In genomic region chr2:71630143-71630463, GRCm38 (mm10) we compare ENCODE assay signal across 9 mouse cellular contexts.
DNase-seq lines count a peak whose midpoint lies in the region; ATAC-seq lines count a peak whose summit lies in the region.
"Had no signal": no experiment of that assay in that cellular context is flagged by ENCODE, and none has a peak within 500 bp of the region (broad histone marks: within the 10 kb centered on the region; RNA-seq: fewer than 3 reads in every experiment).

No protein-coding gene starts in this region.

- no peak for DNase-seq in kidney, postnatal 10 days
- no peak for DNase-seq in midbrain, embryonic 14.5 days
- DNase-seq in spleen, postnatal 14 days (ENCODE audit: low spot score in 2 of 2), result no peak
- DNase-seq in cerebellum, postnatal 14 days, result no peak
- no peak for DNase-seq in layer of hippocampus, postnatal 14 days (ENCODE audit: low spot score in 2 of 2)

- H3K9ac ChIP-seq in kidney, embryonic 15.5 days, result no peak overlapping the region
- H3K9ac ChIP-seq in embryonic facial prominence, embryonic 12.5 days, result no peak overlapping the region; the same call in 1 of the 2 replicates
- H3K9ac ChIP-seq in hindbrain, embryonic 16.5 days (ENCODE audit: low read depth, low read length), result peak overlapping the region; percentile 67
- H3K9ac ChIP-seq in midbrain, embryonic 14.5 days (replicated peaks; ENCODE audit: low read length), result peak overlapping the region; percentile 52

- peak overlapping the region; percentile 46 for H3K4me3 ChIP-seq in kidney, embryonic 15.5 days (replicated peaks)
- H3K4me3 ChIP-seq in embryonic facial prominence, embryonic 12.5 days, result peak overlapping the region; percentile 35
- H3K4me3 ChIP-seq in hindbrain, embryonic 16.5 days (ENCODE audit: low read length), result peak overlapping the region; percentile 43
- peak overlapping the region; percentile 40 for H3K4me3 ChIP-seq in midbrain, embryonic 14.5 days (replicated peaks; ENCODE audit: low read depth, low read length)

- H3K27me3 ChIP-seq in kidney, embryonic 15.5 days, result 0 out of 2 replicates have a peak, but pooled peaks cover 8% of the 10 kb centered on the region
- H3K27me3 ChIP-seq in embryonic facial prominence, embryonic 12.5 days, result peaks cover 10% of the 10 kb centered on the region; the same call in 1 of the 2 replicates
- no peaks in the 10 kb centered on the region for H3K27me3 ChIP-seq in hindbrain, embryonic 16.5 days (replicated peaks; ENCODE audit: control insufficient read depth, insufficient read depth, low read length)
- no peaks in the 10 kb centered on the region for H3K27me3 ChIP-seq in midbrain, embryonic 14.5 days (ENCODE audit: control insufficient read depth, insufficient read depth, low read length)

- 13% methylated on average over 3 of the region's 3 CpGs for WGBS in kidney, embryonic 15.5 days
- 2% methylated on average over 3 of the region's 3 CpGs for WGBS in embryonic facial prominence, embryonic 12.5 days
- 6% methylated on average over 3 of the region's 3 CpGs for WGBS in hindbrain, embryonic 16.5 days
- WGBS in midbrain, embryonic 14.5 days, result 0% methylated on average over 3 of the region's 3 CpGs

- ATAC-seq in kidney, embryonic 15.5 days (replicated peaks; ENCODE audit: low FRiP score), result no peak
- no peak for ATAC-seq in embryonic facial prominence, embryonic 12.5 days (ENCODE audit: insufficient number of reproducible peaks, insufficient read depth, low FRiP score, low TSS enrichment)
- ATAC-seq in hindbrain, embryonic 16.5 days, result peak; percentile 15
- no peak for ATAC-seq in midbrain, embryonic 14.5 days (ENCODE audit: low FRiP score, low TSS enrichment)

- no peak overlapping the region for H3K27ac ChIP-seq in kidney, embryonic 15.5 days
- H3K27ac ChIP-seq in embryonic facial prominence, embryonic 12.5 days, result no peak overlapping the region
- H3K27ac ChIP-seq in hindbrain, embryonic 16.5 days (ENCODE audit: low read depth, low read length), result peak overlapping the region; percentile 75
- peak overlapping the region; percentile 67; the same call in 1 of the 2 replicates for H3K27ac ChIP-seq in midbrain, embryonic 14.5 days (replicated peaks; ENCODE audit: low read depth, low read length)

- H3K36me3 ChIP-seq in kidney, embryonic 15.5 days, result no peaks in the 10 kb centered on the region
- H3K36me3 ChIP-seq in embryonic facial prominence, embryonic 12.5 days, result no peaks in the 10 kb centered on the region
- H3K36me3 ChIP-seq in hindbrain, embryonic 16.5 days (ENCODE audit: control insufficient read depth, insufficient read depth, low read length), result no peaks in the 10 kb centered on the region
- H3K36me3 ChIP-seq in midbrain, embryonic 14.5 days (ENCODE audit: control insufficient read depth, insufficient read depth, low read length), result no peaks in the 10 kb centered on the region
- H3K36me3 ChIP-seq: G1E had no signal

- H3K4me2 ChIP-seq in kidney, embryonic 15.5 days, result peak overlapping the region; percentile 79
- peak overlapping the region; percentile 74 for H3K4me2 ChIP-seq in embryonic facial prominence, embryonic 12.5 days (replicated peaks)
- H3K4me2 ChIP-seq in hindbrain, embryonic 16.5 days (ENCODE audit: low read length), result peak overlapping the region; percentile 83
- peak overlapping the region; percentile 84 for H3K4me2 ChIP-seq in midbrain, embryonic 14.5 days (ENCODE audit: low read length)

- peaks cover 38% of the 10 kb centered on the region for H3K4me1 ChIP-seq in kidney, embryonic 15.5 days
- peaks cover 14% of the 10 kb centered on the region; the same call in 1 of the 2 replicates for H3K4me1 ChIP-seq in embryonic facial prominence, embryonic 12.5 days
- H3K4me1 ChIP-seq in hindbrain, embryonic 16.5 days (ENCODE audit: control insufficient read depth, insufficient read depth, low read depth, low read length), result peaks cover 38% of the 10 kb centered on the region
- peaks cover 37% of the 10 kb centered on the region for H3K4me1 ChIP-seq in midbrain, embryonic 14.5 days (ENCODE audit: control insufficient read depth, insufficient read depth, low read length)

- no peaks in the 10 kb centered on the region for H3K9me3 ChIP-seq in kidney, embryonic 15.5 days (replicated peaks)
- H3K9me3 ChIP-seq in embryonic facial prominence, embryonic 12.5 days, result no peaks in the 10 kb centered on the region
- no peaks in the 10 kb centered on the region for H3K9me3 ChIP-seq in hindbrain, embryonic 16.5 days (ENCODE audit: control insufficient read depth, low read length)
- no peaks in the 10 kb centered on the region for H3K9me3 ChIP-seq in midbrain, embryonic 14.5 days (ENCODE audit: control insufficient read depth, low read length)
- H3K9me3 ChIP-seq: G1E had no signal

Comparison
In these comparisons a context has a peak if more than half of its experiments do, and no peak if none do; other contexts are left out.
1. H3K27ac ChIP-seq: peak in hindbrain, embryonic 16.5 days (single experiment) and midbrain, embryonic 14.5 days (single experiment); none in kidney, embryonic 15.5 days (single experiment) and embryonic facial prominence, embryonic 12.5 days (single experiment).
2. H3K9ac ChIP-seq: peak in hindbrain, embryonic 16.5 days (single experiment) and midbrain, embryonic 14.5 days (single experiment); none in kidney, embryonic 15.5 days (single experiment) and embryonic facial prominence, embryonic 12.5 days (single experiment).
3. Peak in every context shown above with its lines, with median percentiles within 50 percentile points of each other: H3K4me2 ChIP-seq and H3K4me3 ChIP-seq.